Mouse (Mus musculus): ENCODE measurements around the gene Gas6. TPM values are rescaled to one million over a fixed set of nuclear protein-coding genes. Genes with fewer than 3 reads are reported as not detected.
A peak's percentile ranks its signal among the peaks of the same experiment; 100 is the strongest.

Gas6 gene
- polyA plus RNA-seq, 1 experiment from 2014 or later, result 20.8 TPM

- WGBS, result 80% methylated on average over 3 of the region's 3 CpGs
- ATAC-seq (ENCODE audit: low FRiP score), result no peak
Observed at GRCm38 (mm10) chr8:13501221-13501620, 6.9 kb upstream of the Gas6 start.

DNA sequence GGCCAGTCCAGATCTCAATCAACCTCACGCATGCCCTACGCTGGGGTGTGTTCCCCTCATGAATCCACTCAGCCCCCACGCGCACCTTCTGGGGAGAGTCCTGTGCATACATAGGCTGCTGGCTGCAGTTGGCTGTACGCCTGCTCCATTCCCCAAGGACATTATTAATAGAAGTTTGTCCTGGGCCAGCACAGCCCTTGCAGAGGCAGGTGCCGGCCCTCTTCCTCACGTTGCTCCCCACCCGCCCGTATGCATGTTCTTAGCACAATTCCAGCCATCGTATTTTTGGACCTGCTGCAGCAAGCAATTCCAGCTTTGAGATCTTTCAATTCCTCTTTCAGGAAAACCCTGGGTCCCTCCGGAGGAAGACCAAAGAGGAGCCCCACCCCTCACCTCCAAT is 1.3 kb downstream of the Gas6 start:
- H3K4me2 ChIP-seq (replicated peaks), result 0 out of 2 replicates have a peak overlapping the region, but pooled peaks have one; percentile 6
- peaks cover 16% of the 10 kb centered on the region for H3K4me1 ChIP-seq
- 57% methylated on average over 11 of the region's 11 CpGs for WGBS
- no peaks in the 10 kb centered on the region for H3K9me3 ChIP-seq (replicated peaks)
- H3K27ac ChIP-seq, result no peak overlapping the region
- no peak overlapping the region for H3K4me3 ChIP-seq
- no peaks in the 10 kb centered on the region for H3K36me3 ChIP-seq
- peaks cover 43% of the 10 kb centered on the region for H3K27me3 ChIP-seq
- H3K9ac ChIP-seq, result no peak overlapping the region
- ATAC-seq (ENCODE audit: low FRiP score), result no peak

More at GRCm38 (mm10) chr8:13501221-13501620, 6.9 kb upstream of the Gas6 start:
- H3K36me3 ChIP-seq, result no peaks in the 10 kb centered on the region
- H3K4me2 ChIP-seq (replicated peaks), result no peak overlapping the region
- no peaks in the 10 kb centered on the region for H3K27me3 ChIP-seq
- no peaks in the 10 kb centered on the region for H3K4me1 ChIP-seq
- no peak overlapping the region for H3K4me3 ChIP-seq
- H3K9ac ChIP-seq, result no peak overlapping the region
- H3K27ac ChIP-seq, result no peak overlapping the region
- H3K9me3 ChIP-seq (replicated peaks), result no peaks in the 10 kb centered on the region

DNA sequence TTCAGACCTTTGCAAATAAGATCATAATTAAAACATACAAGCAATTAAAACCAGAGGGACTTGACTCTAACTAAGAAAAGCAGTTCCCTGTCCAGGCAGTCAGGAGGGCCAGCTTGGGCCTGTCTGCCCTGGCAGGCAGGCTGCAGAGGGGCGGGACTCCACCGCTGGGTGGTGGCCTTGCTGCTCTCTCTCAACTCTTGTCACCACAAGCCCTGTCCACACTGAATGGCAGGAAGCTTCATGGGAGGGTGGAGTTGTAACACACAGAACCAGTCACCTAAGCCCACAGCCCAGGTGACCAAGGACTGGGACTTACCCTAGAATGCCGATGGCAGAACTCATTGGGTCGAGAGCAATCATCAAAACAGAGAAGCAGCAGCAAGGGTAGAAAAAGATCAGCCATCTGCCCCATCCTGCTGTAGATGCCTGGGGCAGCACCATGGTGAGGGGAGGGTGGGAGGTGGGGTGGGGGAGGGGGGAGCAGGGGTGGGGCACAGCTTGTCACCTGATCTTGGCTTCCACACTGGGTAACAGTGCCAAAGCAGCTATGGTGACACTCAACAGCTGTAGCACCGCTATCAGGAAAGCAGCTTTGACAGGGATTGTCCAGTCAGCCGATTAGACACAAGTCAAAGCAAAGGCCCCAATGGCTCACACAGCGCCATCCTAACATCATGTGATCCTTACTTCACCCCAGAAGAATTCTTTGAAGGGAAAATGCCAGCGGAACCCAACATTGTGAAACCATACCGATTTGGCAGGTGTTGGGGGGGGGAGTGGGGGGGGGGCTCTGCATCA is 1.9 kb downstream of the Gas6 start:
- H3K4me1 ChIP-seq, result peaks cover 16% of the 10 kb centered on the region
- 65% methylated on average over 9 of the region's 9 CpGs for WGBS
- ATAC-seq (ENCODE audit: low FRiP score), result no peak

DNA sequence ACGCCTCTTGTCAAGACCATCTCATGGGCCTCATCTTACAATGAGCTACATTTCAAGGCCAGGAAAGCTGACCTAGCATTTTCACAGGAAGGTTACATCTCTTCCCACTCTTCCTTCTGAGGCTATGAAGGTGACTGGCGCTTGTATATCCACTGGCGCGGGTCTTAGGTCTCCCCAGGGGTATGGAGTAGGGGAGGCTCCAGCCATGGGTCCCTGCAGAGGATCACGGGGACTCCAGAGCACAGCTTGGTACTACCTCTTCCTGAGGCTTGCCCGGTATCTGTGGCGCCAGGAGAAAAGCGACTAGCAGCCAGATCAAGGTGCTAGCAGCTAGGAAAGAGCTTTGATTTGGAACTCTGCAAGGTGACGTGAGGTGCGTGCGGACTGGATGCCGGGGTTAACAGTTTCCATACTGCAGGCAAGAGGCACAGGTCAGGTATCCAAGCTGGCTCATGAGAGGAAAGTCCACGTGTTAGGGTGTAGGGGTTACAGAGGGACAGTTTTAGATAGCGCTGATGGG is 2.7 kb downstream of the Gas6 start:
- WGBS, result 87% methylated on average over 14 of the region's 14 CpGs
- no peak overlapping the region for H3K9ac ChIP-seq

More for the DNA sequence above, 1.9 kb downstream of the Gas6 start:
- peaks cover 43% of the 10 kb centered on the region for H3K27me3 ChIP-seq
- H3K27ac ChIP-seq, result no peak overlapping the region
- H3K9me3 ChIP-seq (replicated peaks), result no peaks in the 10 kb centered on the region
- no peak overlapping the region for H3K4me3 ChIP-seq
- no peaks in the 10 kb centered on the region for H3K36me3 ChIP-seq
- no peak overlapping the region for H3K4me2 ChIP-seq (replicated peaks)
- H3K9ac ChIP-seq, result no peak overlapping the region

DNA sequence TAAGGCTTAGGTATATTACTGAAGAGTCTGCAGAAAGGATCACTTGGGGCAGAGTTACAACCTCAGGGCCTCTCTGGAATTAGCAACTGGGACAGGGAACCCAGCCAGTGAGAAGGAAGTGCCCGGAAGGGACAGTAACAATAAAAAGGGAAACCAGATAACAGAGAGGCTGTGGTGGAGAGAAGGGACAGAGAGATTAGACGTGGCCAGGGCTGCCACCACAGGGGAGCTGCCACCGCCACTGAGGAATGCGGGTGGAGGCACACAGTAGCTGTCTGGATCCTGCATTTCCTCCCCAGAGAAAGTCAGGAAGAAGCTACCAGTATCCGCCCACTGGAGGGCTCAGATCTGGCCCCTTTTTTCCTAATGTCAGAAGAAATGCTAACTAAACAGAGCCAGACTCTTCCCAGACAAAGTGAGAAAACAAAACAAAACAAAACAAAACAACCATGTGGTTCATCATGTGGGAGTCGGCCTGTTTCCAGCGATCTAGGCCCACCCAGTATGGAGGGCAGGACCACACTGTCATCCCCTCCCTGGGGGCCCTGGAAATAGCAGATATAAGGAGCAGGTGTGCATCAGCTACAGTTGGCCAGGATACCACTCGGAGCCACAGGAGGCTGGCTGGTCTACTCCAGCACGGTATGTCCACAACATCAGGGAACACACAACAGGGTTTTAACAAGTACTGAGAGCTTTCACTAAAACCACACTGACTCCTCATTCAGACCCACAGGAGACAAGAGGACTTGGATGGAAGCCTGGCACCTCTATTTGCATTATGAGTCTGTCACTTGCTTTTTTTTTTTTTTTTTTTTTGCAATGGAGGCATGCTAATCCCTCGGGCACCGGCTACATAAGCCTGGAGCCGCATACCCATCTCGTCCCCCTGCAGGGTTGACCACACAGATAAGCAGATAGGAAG is 4.0 kb downstream of the Gas6 start:
- ATAC-seq (ENCODE audit: low FRiP score), result no peak
- peaks cover 37% of the 10 kb centered on the region for H3K27me3 ChIP-seq
- no peak overlapping the region for H3K27ac ChIP-seq
- no peaks in the 10 kb centered on the region for H3K36me3 ChIP-seq
- 0 out of 2 replicates have a peak overlapping the region, but pooled peaks have one; percentile 8 for H3K9ac ChIP-seq
- no peak overlapping the region for H3K4me2 ChIP-seq (replicated peaks)
- no peak overlapping the region for H3K4me3 ChIP-seq
- H3K9me3 ChIP-seq (replicated peaks), result no peaks in the 10 kb centered on the region
- H3K4me1 ChIP-seq, result peaks cover 16% of the 10 kb centered on the region
- WGBS, result 40% methylated on average over 13 of the region's 13 CpGs

More for the DNA sequence above, 2.7 kb downstream of the Gas6 start:
- Histone ChIP-seq H3K4me2 (replicated peaks) (no peak overlapping the region), H3K9me3 (replicated peaks) (no peaks in the 10 kb centered on the region), H3K36me3 (no peaks in the 10 kb centered on the region), H3K27me3 (peaks cover 43% of the 10 kb centered on the region), H3K4me3 (no peak overlapping the region), H3K4me1 (peaks cover 16% of the 10 kb centered on the region), H3K27ac (no peak overlapping the region)
- ATAC-seq (ENCODE audit: low FRiP score), result no peak

DNA sequence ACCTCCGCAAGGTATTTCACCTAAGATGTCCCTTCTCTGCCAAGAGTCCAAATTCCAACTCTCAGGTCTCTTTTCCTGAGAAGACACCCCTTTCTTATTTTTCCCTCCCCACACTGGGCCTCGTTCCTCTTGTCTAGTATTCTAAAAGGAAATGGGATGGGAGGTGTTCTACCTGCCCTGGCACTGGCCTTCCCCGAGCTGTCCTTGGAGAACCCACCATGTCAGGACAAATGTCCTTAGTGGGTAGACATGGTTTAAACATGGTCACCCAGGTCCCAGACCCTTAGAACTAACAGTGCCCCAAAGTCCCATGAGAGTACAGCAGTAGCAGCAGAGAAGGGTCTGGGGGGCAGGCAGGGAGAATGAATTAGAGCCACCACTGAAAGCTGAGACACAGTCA is 4.9 kb downstream of the Gas6 start:
- no peaks in the 10 kb centered on the region for H3K9me3 ChIP-seq (replicated peaks)
- no peak overlapping the region for H3K4me2 ChIP-seq (replicated peaks)
- ATAC-seq (ENCODE audit: low FRiP score), result no peak
- 89% methylated on average over 3 of the region's 3 CpGs for WGBS
- H3K27me3 ChIP-seq, result peaks cover 28% of the 10 kb centered on the region
- H3K9ac ChIP-seq, result no peak overlapping the region
- peaks cover 12% of the 10 kb centered on the region for H3K4me1 ChIP-seq
- H3K27ac ChIP-seq, result no peak overlapping the region
- no peaks in the 10 kb centered on the region for H3K36me3 ChIP-seq
- H3K4me3 ChIP-seq, result no peak overlapping the region

DNA sequence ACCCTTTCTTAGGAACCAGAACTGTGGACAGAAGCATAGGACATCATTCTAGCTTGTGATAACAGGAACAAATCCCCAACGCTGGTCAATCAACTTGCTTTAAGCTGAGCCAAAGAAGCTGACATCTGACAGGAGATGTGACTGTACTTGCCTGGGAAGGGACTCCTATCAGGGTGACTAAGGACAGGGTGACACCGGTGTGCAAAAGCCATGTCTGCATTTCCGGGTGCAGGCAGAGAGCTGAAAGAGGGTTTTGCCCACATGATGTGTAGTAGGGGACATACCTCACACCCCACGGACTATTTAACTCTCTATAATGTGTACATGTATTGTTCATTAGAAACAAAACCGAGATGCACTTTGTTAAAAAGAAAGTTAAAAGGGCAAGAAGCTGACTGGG is 11.1 kb downstream of the Gas6 start:
- 88% methylated on average over 5 of the region's 5 CpGs for WGBS
- Histone ChIP-seq H3K9me3 (replicated peaks) (no peaks in the 10 kb centered on the region), H3K36me3 (no peaks in the 10 kb centered on the region), H3K27me3 (no peaks in the 10 kb centered on the region), H3K4me1 (no peaks in the 10 kb centered on the region), H3K4me3 (no peak overlapping the region), H3K4me2 (replicated peaks) (no peak overlapping the region), H3K9ac (no peak overlapping the region), H3K27ac (no peak overlapping the region)
- ATAC-seq (ENCODE audit: low FRiP score), result no peak

- H3K9me3 ChIP-seq (replicated peaks), result no peaks in the 10 kb centered on the region
- no peak overlapping the region for H3K27ac ChIP-seq
- no peaks in the 10 kb centered on the region for H3K36me3 ChIP-seq
- no peak for ATAC-seq (ENCODE audit: low FRiP score)
- no peaks in the 10 kb centered on the region for H3K27me3 ChIP-seq
- no peak overlapping the region for H3K4me3 ChIP-seq
- H3K4me1 ChIP-seq, result no peaks in the 10 kb centered on the region
- H3K9ac ChIP-seq, result no peak overlapping the region
- no peak overlapping the region for H3K4me2 ChIP-seq (replicated peaks)
- WGBS, result 61% methylated on average over 2 of the region's 2 CpGs
Observed at GRCm38 (mm10) chr8:13482101-13482801, 12.0 kb downstream of the Gas6 start.

GRCm38 (mm10) chr8:13481596-13481995 is 12.7 kb downstream of the Gas6 start:
- Histone ChIP-seq H3K4me1 (no peaks in the 10 kb centered on the region), H3K9me3 (replicated peaks) (no peaks in the 10 kb centered on the region), H3K27ac (no peak overlapping the region), H3K4me3 (no peak overlapping the region), H3K27me3 (no peaks in the 10 kb centered on the region), H3K36me3 (no peaks in the 10 kb centered on the region), H3K4me2 (replicated peaks) (no peak overlapping the region), H3K9ac (no peak overlapping the region)
- WGBS, result 99% methylated on average over 3 of the region's 3 CpGs
- no peak for ATAC-seq (ENCODE audit: low FRiP score)

- H3K4me2 ChIP-seq (replicated peaks), result no peak overlapping the region
- H3K9me3 ChIP-seq (replicated peaks), result no peaks in the 10 kb centered on the region
- 82% methylated on average over 7 of the region's 7 CpGs for WGBS
- no peak overlapping the region for H3K4me3 ChIP-seq
- H3K9ac ChIP-seq, result no peak overlapping the region
- H3K27ac ChIP-seq, result no peak overlapping the region
- no peaks in the 10 kb centered on the region for H3K27me3 ChIP-seq
- no peak for ATAC-seq (ENCODE audit: low FRiP score)
- no peaks in the 10 kb centered on the region for H3K36me3 ChIP-seq
- no peaks in the 10 kb centered on the region for H3K4me1 ChIP-seq
Observed at GRCm38 (mm10) chr8:13481089-13481554, 13.2 kb downstream of the Gas6 start.

- no peaks in the 10 kb centered on the region for H3K9me3 ChIP-seq (replicated peaks)
- no peaks in the 10 kb centered on the region for H3K27me3 ChIP-seq
- H3K4me1 ChIP-seq, result no peaks in the 10 kb centered on the region
- H3K9ac ChIP-seq, result no peak overlapping the region
- no peaks in the 10 kb centered on the region for H3K36me3 ChIP-seq
- no peak overlapping the region for H3K4me3 ChIP-seq
- H3K4me2 ChIP-seq (replicated peaks), result no peak overlapping the region
- no peak overlapping the region for H3K27ac ChIP-seq
- ATAC-seq (ENCODE audit: low FRiP score), result no peak
- 64% methylated on average over 9 of the region's 9 CpGs for WGBS
Observed at GRCm38 (mm10) chr8:13475892-13476291, 18.4 kb downstream of the Gas6 start.

DNA sequence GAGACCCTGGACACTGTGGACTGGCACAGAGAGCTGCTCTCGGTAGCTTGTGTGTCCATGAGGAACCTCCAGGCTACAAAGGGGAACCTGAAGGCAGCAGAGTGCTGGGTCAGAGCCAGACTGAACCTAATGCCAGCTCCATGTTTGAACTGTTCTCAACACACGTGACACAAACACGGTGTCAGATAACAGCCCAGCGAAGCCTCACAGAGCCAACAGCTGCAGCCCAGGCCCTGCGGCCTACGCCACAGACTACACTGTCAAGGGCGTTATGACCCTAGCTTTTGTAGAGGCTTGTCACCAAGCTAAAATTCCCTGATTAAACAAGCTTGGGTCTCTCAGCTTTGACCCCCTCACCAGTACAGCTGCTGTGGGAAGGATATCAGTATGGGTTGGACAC is 22.0 kb downstream of the Gas6 start:
- Histone ChIP-seq H3K4me1 (no peaks in the 10 kb centered on the region), H3K9ac (no peak overlapping the region), H3K27ac (no peak overlapping the region), H3K27me3 (no peaks in the 10 kb centered on the region), H3K4me2 (replicated peaks) (no peak overlapping the region), H3K4me3 (no peak overlapping the region), H3K36me3 (no peaks in the 10 kb centered on the region), H3K9me3 (replicated peaks) (no peaks in the 10 kb centered on the region)
- ATAC-seq (ENCODE audit: low FRiP score), result no peak
- 71% methylated on average over 7 of the region's 7 CpGs for WGBS

Data from hindbrain, embryonic 12.5 days (tissue).